Mouse (Mus musculus): ENCODE measurements at regions not wholly inside any gene's neighbourhood (a gene's known extent, or its start where the extent isn't known, plus 50 kb on each side); places are given as distances from the start of the nearest gene placed in this dataset.

GRCm38 (mm10) chr5:119133378-119133777, 537.1 kb upstream of the Tbx3 start:
- Histone ChIP-seq H3K36me3 (no peaks in the 10 kb centered on the region), H3K9ac (no peak overlapping the region), H3K4me1 (peaks cover 15% of the 10 kb centered on the region), H3K27ac (no peak overlapping the region), H3K4me3 (no peak overlapping the region), H3K4me2 (no peak overlapping the region), H3K9me3 (no peaks in the 10 kb centered on the region), H3K27me3 (peaks cover 40% of the 10 kb centered on the region)
- no peak for ATAC-seq (ENCODE audit: insufficient number of reproducible peaks, low FRiP score, low TSS enrichment, low read depth)
- 18% methylated on average over 13 of the region's 13 CpGs for WGBS

GRCm38 (mm10) chr5:119136916-119137315, 533.6 kb upstream of the Tbx3 start:
- peak overlapping the region; percentile 39; the same call in 1 of the 2 replicates for H3K4me2 ChIP-seq
- H3K27ac ChIP-seq: peak overlapping the region; percentile 63; the same call in 1 of the 2 replicates
- H3K9me3 ChIP-seq: no peaks in the 10 kb centered on the region
- H3K4me1 ChIP-seq: peaks cover 36% of the 10 kb centered on the region
- H3K36me3 ChIP-seq: no peaks in the 10 kb centered on the region
- no peak overlapping the region for H3K4me3 ChIP-seq
- no peak for ATAC-seq (ENCODE audit: insufficient number of reproducible peaks, low FRiP score, low TSS enrichment, low read depth)
- H3K9ac ChIP-seq: no peak overlapping the region
- 52% methylated on average over 8 of the region's 8 CpGs for WGBS
- peaks cover 33% of the 10 kb centered on the region for H3K27me3 ChIP-seq

GRCm38 (mm10) chr5:119137409-119137808, 533.1 kb upstream of the Tbx3 start:
- H3K4me3 ChIP-seq: peak overlapping the region; percentile 31
- H3K36me3 ChIP-seq: no peaks in the 10 kb centered on the region
- 21% methylated on average over 13 of the region's 13 CpGs for WGBS
- ATAC-seq (ENCODE audit: insufficient number of reproducible peaks, low FRiP score, low TSS enrichment, low read depth): no peak
- no peak overlapping the region for H3K9ac ChIP-seq
- peak overlapping the region; percentile 39 for H3K4me2 ChIP-seq
- H3K9me3 ChIP-seq: no peaks in the 10 kb centered on the region
- peaks cover 30% of the 10 kb centered on the region for H3K27me3 ChIP-seq
- peaks cover 36% of the 10 kb centered on the region for H3K4me1 ChIP-seq
- peak overlapping the region; percentile 63 for H3K27ac ChIP-seq

GRCm38 (mm10) chr5:119137821-119138221, 532.6 kb upstream of the Tbx3 start:
- WGBS: 21% methylated on average over 10 of the region's 10 CpGs
- Histone ChIP-seq H3K4me3 (peak overlapping the region; percentile 31), H3K9me3 (no peaks in the 10 kb centered on the region), H3K4me1 (peaks cover 36% of the 10 kb centered on the region), H3K9ac (no peak overlapping the region), H3K4me2 (peak overlapping the region; percentile 39), H3K27me3 (peaks cover 27% of the 10 kb centered on the region), H3K36me3 (no peaks in the 10 kb centered on the region), H3K27ac (peak overlapping the region; percentile 63)
- no peak; the same call in 1 of the 2 replicates for ATAC-seq (ENCODE audit: insufficient number of reproducible peaks, low FRiP score, low TSS enrichment, low read depth)

DNA sequence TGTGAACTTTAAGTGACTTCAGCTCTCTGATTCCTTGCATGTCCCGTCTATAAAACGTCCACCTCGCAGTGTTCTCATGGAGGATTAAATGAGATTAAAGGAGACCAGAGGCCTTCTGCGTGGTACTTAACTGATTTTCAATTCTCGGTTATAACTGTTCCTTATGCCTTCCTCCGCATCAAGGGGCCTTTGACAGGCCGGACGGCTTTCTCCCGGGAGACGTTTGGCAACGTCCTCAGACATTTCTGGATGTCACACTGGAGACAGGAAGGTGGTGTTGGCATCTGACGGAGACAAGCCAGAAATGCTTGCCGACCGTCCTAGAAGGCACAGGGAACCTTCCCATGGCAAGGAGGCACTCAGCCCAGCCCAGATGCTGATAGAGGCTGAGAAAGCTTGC, 532.2 kb upstream of the Tbx3 start:
- Histone ChIP-seq H3K27ac (peak overlapping the region; percentile 44; the same call in 1 of the 2 replicates), H3K36me3 (no peaks in the 10 kb centered on the region), H3K9me3 (no peaks in the 10 kb centered on the region), H3K4me3 (peak overlapping the region; percentile 31), H3K4me2 (peak overlapping the region; percentile 39), H3K4me1 (peaks cover 36% of the 10 kb centered on the region), H3K27me3 (peaks cover 22% of the 10 kb centered on the region), H3K9ac (no peak overlapping the region)
- WGBS: 18% methylated on average over 14 of the region's 14 CpGs
- ATAC-seq (ENCODE audit: insufficient number of reproducible peaks, low FRiP score, low TSS enrichment, low read depth): no peak

DNA sequence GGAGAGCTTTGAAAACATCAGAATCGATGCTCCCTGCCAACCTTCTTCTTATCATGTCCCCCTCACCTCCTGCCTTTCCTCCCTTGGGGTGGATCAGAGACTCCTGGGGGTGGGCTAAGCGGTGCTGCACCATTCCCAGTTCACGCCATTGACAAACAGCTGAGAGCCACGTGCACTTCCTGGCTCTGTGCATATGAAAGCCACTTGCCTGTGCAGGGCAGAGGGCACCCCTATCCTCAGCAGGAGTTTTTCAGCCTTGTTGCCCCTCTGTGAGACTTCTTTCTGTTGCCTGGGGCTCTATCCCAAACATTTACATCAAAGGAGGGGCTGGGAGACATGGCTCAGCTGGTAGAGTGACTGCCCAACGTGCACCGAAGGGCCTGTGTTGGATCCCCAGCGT, 531.1 kb upstream of the Tbx3 start:
- no peak overlapping the region for H3K4me3 ChIP-seq
- no peak overlapping the region for H3K9ac ChIP-seq
- H3K36me3 ChIP-seq: no peaks in the 10 kb centered on the region
- no peak overlapping the region for H3K4me2 ChIP-seq
- H3K27me3 ChIP-seq: peaks cover 18% of the 10 kb centered on the region
- WGBS: 28% methylated on average over 7 of the region's 7 CpGs
- H3K4me1 ChIP-seq: peaks cover 33% of the 10 kb centered on the region
- no peak overlapping the region for H3K27ac ChIP-seq
- no peak for ATAC-seq (ENCODE audit: insufficient number of reproducible peaks, low FRiP score, low TSS enrichment, low read depth)
- no peaks in the 10 kb centered on the region for H3K9me3 ChIP-seq

DNA sequence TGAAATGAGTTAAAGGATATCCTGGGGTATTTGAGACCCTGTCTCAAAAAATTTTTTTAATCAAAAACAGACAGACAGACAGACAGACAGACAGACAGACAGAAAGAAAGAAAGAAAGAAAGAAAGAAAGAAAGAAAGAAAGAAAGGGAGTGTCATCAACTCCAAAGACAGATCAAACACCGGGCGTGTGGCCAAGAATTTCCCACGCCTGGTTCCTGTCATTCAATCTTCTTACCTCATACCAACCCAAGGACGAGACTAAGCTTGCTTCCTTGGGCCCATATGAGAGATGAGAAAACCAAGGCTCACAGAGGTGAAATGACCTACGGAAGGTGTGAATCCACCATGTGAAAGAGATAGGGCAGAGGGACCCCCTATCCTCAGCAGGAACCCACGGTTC, 530.7 kb upstream of the Tbx3 start:
- Histone ChIP-seq H3K27me3 (peaks cover 18% of the 10 kb centered on the region), H3K9me3 (no peaks in the 10 kb centered on the region), H3K36me3 (no peaks in the 10 kb centered on the region), H3K4me2 (no peak overlapping the region), H3K27ac (no peak overlapping the region), H3K9ac (no peak overlapping the region), H3K4me3 (no peak overlapping the region), H3K4me1 (peaks cover 33% of the 10 kb centered on the region)
- no peak for ATAC-seq (ENCODE audit: insufficient number of reproducible peaks, low FRiP score, low TSS enrichment, low read depth)
- WGBS: 70% methylated on average over 6 of the region's 6 CpGs

DNA sequence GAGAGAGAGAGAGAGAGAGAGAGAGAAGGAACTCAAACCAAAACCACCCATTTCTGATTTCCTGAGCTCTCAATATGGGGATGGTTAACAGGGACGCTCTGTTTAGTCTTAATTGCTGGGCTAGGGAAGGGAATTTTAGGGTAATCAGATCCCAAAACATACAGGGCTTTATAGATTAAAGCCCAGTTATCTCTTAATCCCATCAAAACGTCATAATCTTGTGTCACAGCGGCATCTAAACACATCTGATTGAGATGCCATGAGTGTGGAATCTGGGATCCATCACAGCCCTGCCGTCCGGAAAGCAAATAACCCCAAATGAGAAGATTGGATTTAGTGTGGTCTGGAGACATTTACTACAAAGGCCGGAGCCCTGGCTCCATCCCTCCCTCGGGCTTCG, 527.1 kb upstream of the Tbx3 start:
- Histone ChIP-seq H3K4me2 (no peak overlapping the region), H3K9me3 (no peaks in the 10 kb centered on the region), H3K4me3 (no peak overlapping the region), H3K27ac (no peak overlapping the region), H3K36me3 (no peaks in the 10 kb centered on the region), H3K4me1 (peaks cover 21% of the 10 kb centered on the region), H3K9ac (no peak overlapping the region), H3K27me3 (0 out of 2 replicates have a peak, but pooled peaks cover 3% of the 10 kb centered on the region)
- 20% methylated on average over 8 of the region's 8 CpGs for WGBS
- no peak for ATAC-seq (ENCODE audit: insufficient number of reproducible peaks, low FRiP score, low TSS enrichment, low read depth)

- Histone ChIP-seq H3K27me3 (0 out of 2 replicates have a peak, but pooled peaks cover 3% of the 10 kb centered on the region), H3K4me1 (no peaks in the 10 kb centered on the region), H3K4me3 (no peak overlapping the region), H3K9ac (no peak overlapping the region), H3K4me2 (no peak overlapping the region), H3K9me3 (no peaks in the 10 kb centered on the region), H3K36me3 (no peaks in the 10 kb centered on the region), H3K27ac (no peak overlapping the region)
- 57% methylated on average over 25 of the region's 25 CpGs for WGBS
- no peak for ATAC-seq (ENCODE audit: insufficient number of reproducible peaks, low FRiP score, low TSS enrichment, low read depth)
Measured at GRCm38 (mm10) chr5:119149389-119150185, 520.9 kb upstream of the Tbx3 start.

GRCm38 (mm10) chr5:119153086-119153485, 517.4 kb upstream of the Tbx3 start:
- ATAC-seq (ENCODE audit: insufficient number of reproducible peaks, low FRiP score, low TSS enrichment, low read depth): no peak
- Histone ChIP-seq H3K4me3 (no peak overlapping the region), H3K9me3 (peaks cover 9% of the 10 kb centered on the region; the same call in 1 of the 2 replicates), H3K27ac (no peak overlapping the region), H3K27me3 (0 out of 2 replicates have a peak, but pooled peaks cover under 1% of the 10 kb centered on the region), H3K4me2 (no peak overlapping the region), H3K4me1 (no peaks in the 10 kb centered on the region), H3K9ac (no peak overlapping the region), H3K36me3 (no peaks in the 10 kb centered on the region)
- 73% methylated on average over 5 of the region's 5 CpGs for WGBS

- no peak for ATAC-seq (ENCODE audit: insufficient number of reproducible peaks, low FRiP score, low TSS enrichment, low read depth)
- Histone ChIP-seq H3K4me2 (no peak overlapping the region), H3K27me3 (no peaks in the 10 kb centered on the region), H3K4me1 (no peaks in the 10 kb centered on the region), H3K9me3 (peaks cover 9% of the 10 kb centered on the region; the same call in 1 of the 2 replicates), H3K9ac (no peak overlapping the region), H3K4me3 (no peak overlapping the region), H3K27ac (0 out of 2 replicates have a peak overlapping the region, but pooled peaks have one; percentile 3), H3K36me3 (no peaks in the 10 kb centered on the region)
- WGBS: 78% methylated on average over 6 of the region's 6 CpGs
Measured at GRCm38 (mm10) chr5:119156638-119157037, 513.8 kb upstream of the Tbx3 start.

DNA sequence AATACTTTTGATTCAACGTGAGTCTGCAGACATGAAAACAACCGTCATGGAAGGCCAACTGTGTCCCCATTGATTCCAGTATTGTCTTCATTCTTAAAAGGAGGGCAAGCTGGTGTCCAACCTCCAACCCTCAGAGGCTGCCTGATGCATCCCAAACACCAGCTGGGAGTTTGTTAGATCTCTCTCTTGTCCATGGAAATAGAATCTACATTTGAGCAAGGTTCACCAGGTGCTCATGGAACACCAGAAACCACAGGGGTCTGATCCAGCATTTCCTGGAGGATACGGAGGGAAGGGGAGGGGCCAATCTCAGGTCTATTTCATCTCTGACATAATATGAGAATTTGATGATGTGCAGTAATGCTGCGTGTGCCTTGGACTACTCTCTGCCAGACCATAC, 512.3 kb upstream of the Tbx3 start:
- H3K4me2 ChIP-seq: no peak overlapping the region
- no peak overlapping the region for H3K27ac ChIP-seq
- 65% methylated on average over 4 of the region's 4 CpGs for WGBS
- H3K4me3 ChIP-seq: no peak overlapping the region
- H3K36me3 ChIP-seq: no peaks in the 10 kb centered on the region
- H3K9ac ChIP-seq: no peak overlapping the region
- no peaks in the 10 kb centered on the region for H3K4me1 ChIP-seq
- ATAC-seq (ENCODE audit: insufficient number of reproducible peaks, low FRiP score, low TSS enrichment, low read depth): no peak
- H3K27me3 ChIP-seq: no peaks in the 10 kb centered on the region
- peaks cover 9% of the 10 kb centered on the region; the same call in 1 of the 2 replicates for H3K9me3 ChIP-seq
